27 mouse cellular contexts compared by ENCODE assay signal in the genomic region with DNA sequence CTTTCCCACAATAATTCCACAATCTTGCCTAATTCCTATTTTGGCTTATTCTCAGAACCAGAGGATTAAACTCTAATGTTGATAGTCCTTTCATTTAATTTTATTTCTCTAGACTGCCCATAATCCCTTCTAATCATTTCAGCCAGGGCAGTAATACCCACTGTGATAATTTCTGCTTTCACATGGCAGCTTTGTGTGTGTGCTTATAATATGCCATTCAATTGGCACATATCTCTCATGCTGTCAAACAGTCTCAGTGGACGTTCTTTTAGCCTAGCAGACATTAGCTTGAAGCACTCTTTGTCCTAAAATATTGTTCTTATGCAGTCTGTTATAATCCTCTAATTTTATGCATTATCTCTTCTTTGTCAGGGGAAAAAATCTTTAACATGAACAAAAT.
DNase-seq lines count a peak whose midpoint lies in the region; ATAC-seq lines count a peak whose summit lies in the region.
"Had no signal": no experiment of that assay in that cellular context is flagged by ENCODE, and none has a peak within 500 bp of the region (broad histone marks: within the 10 kb centered on the region; RNA-seq: fewer than 3 reads in every experiment).

No protein-coding gene starts in this region.

- no peak for ATAC-seq in forebrain, embryonic 14.5 days
- ATAC-seq in forebrain, embryonic 12.5 days (ENCODE audit: low FRiP score) = no peak
- ATAC-seq in midbrain, embryonic 14.5 days (ENCODE audit: low FRiP score, low TSS enrichment) = no peak; the same call in 1 of the 2 replicates
- ATAC-seq in midbrain, embryonic 11.5 days (ENCODE audit: low FRiP score) = no peak
- ATAC-seq in midbrain, embryonic 15.5 days (replicated peaks) = peak; percentile 84
- ATAC-seq: Patski had no signal

- no peaks in the 10 kb centered on the region for H3K4me1 ChIP-seq in forebrain, embryonic 14.5 days (ENCODE audit: control insufficient read depth, insufficient read depth, low read length)
- no peaks in the 10 kb centered on the region for H3K4me1 ChIP-seq in forebrain, embryonic 12.5 days
- no peaks in the 10 kb centered on the region for H3K4me1 ChIP-seq in midbrain, embryonic 14.5 days (ENCODE audit: control insufficient read depth, insufficient read depth, low read length)
- no peaks in the 10 kb centered on the region for H3K4me1 ChIP-seq in midbrain, embryonic 11.5 days (ENCODE audit: control insufficient read depth, insufficient read depth, low read length)
- no peaks in the 10 kb centered on the region for H3K4me1 ChIP-seq in midbrain, embryonic 15.5 days
- H3K4me1 ChIP-seq: embryonic facial prominence, embryonic 12.5 days; embryonic facial prominence, embryonic 15.5 days; heart, embryonic 12.5 days; heart, embryonic 15.5 days; hindbrain, embryonic 10.5 days had no signal

- H3K9me3 ChIP-seq in forebrain, embryonic 14.5 days (replicated peaks; ENCODE audit: control insufficient read depth, low read length) = no peaks in the 10 kb centered on the region
- H3K9me3 ChIP-seq in forebrain, embryonic 12.5 days = no peaks in the 10 kb centered on the region
- H3K9me3 ChIP-seq in midbrain, embryonic 14.5 days (ENCODE audit: control insufficient read depth, low read length) = no peaks in the 10 kb centered on the region
- H3K9me3 ChIP-seq in midbrain, embryonic 11.5 days (ENCODE audit: control insufficient read depth, low read length) = no peaks in the 10 kb centered on the region
- H3K9me3 ChIP-seq in midbrain, embryonic 15.5 days = no peaks in the 10 kb centered on the region
- H3K9me3 ChIP-seq: embryonic facial prominence, embryonic 12.5 days; embryonic facial prominence, embryonic 15.5 days; G1E; heart, embryonic 12.5 days; heart, embryonic 15.5 days; hindbrain, embryonic 10.5 days had no signal

- H3K4me2 ChIP-seq in forebrain, embryonic 14.5 days (ENCODE audit: low read length) = no peak overlapping the region
- no peak overlapping the region for H3K4me2 ChIP-seq in forebrain, embryonic 12.5 days
- H3K4me2 ChIP-seq in midbrain, embryonic 14.5 days (ENCODE audit: low read length) = no peak overlapping the region
- H3K4me2 ChIP-seq in midbrain, embryonic 11.5 days = no peak overlapping the region
- no peak overlapping the region for H3K4me2 ChIP-seq in midbrain, embryonic 15.5 days
- H3K4me2 ChIP-seq: embryonic facial prominence, embryonic 12.5 days; embryonic facial prominence, embryonic 15.5 days; heart, embryonic 12.5 days; heart, embryonic 15.5 days; hindbrain, embryonic 14.5 days had no signal

- WGBS in forebrain, embryonic 14.5 days = 10% methylated on average over 1 of the region's 1 CpGs
- 27% methylated on average over 1 of the region's 1 CpGs for WGBS in forebrain, embryonic 12.5 days
- 7% methylated on average over 1 of the region's 1 CpGs for WGBS in midbrain, embryonic 14.5 days
- 41% methylated on average over 1 of the region's 1 CpGs for WGBS in midbrain, embryonic 11.5 days
- WGBS in midbrain, embryonic 15.5 days = 13% methylated on average over 1 of the region's 1 CpGs

- no peak overlapping the region for H3K4me3 ChIP-seq in forebrain, embryonic 14.5 days (ENCODE audit: low read depth, low read length)
- H3K4me3 ChIP-seq in forebrain, embryonic 12.5 days (replicated peaks) = no peak overlapping the region
- no peak overlapping the region for H3K4me3 ChIP-seq in midbrain, embryonic 14.5 days (replicated peaks; ENCODE audit: low read depth, low read length)
- no peak overlapping the region for H3K4me3 ChIP-seq in midbrain, embryonic 11.5 days (ENCODE audit: low read depth, low read length)
- no peak overlapping the region for H3K4me3 ChIP-seq in midbrain, embryonic 15.5 days
- H3K4me3 ChIP-seq: embryonic facial prominence, embryonic 12.5 days; embryonic facial prominence, embryonic 15.5 days; heart, embryonic 12.5 days; heart, embryonic 15.5 days; hindbrain, embryonic 10.5 days had no signal

- H3K36me3 ChIP-seq in forebrain, embryonic 14.5 days (ENCODE audit: control insufficient read depth, insufficient read depth, low read length) = no peaks in the 10 kb centered on the region
- no peaks in the 10 kb centered on the region for H3K36me3 ChIP-seq in forebrain, embryonic 12.5 days (replicated peaks)
- H3K36me3 ChIP-seq in midbrain, embryonic 14.5 days (ENCODE audit: control insufficient read depth, insufficient read depth, low read length) = no peaks in the 10 kb centered on the region
- no peaks in the 10 kb centered on the region for H3K36me3 ChIP-seq in midbrain, embryonic 11.5 days (ENCODE audit: control insufficient read depth, insufficient read depth, low read length)
- H3K36me3 ChIP-seq in midbrain, embryonic 15.5 days (replicated peaks) = no peaks in the 10 kb centered on the region
- H3K36me3 ChIP-seq: embryonic facial prominence, embryonic 12.5 days; embryonic facial prominence, embryonic 15.5 days; G1E; heart, embryonic 12.5 days; heart, embryonic 15.5 days; hindbrain, embryonic 10.5 days had no signal

- H3K27ac ChIP-seq in forebrain, embryonic 14.5 days (ENCODE audit: low read depth, low read length) = no peak overlapping the region
- no peak overlapping the region for H3K27ac ChIP-seq in forebrain, embryonic 12.5 days
- no peak overlapping the region for H3K27ac ChIP-seq in midbrain, embryonic 14.5 days (replicated peaks; ENCODE audit: low read depth, low read length)
- H3K27ac ChIP-seq in midbrain, embryonic 11.5 days (ENCODE audit: low read depth, low read length) = no peak overlapping the region
- no peak overlapping the region for H3K27ac ChIP-seq in midbrain, embryonic 15.5 days
- H3K27ac ChIP-seq: embryonic facial prominence, embryonic 12.5 days; embryonic facial prominence, embryonic 15.5 days; heart, embryonic 15.5 days; hindbrain, embryonic 10.5 days; hindbrain, embryonic 14.5 days had no signal

- no peak overlapping the region for H3K9ac ChIP-seq in forebrain, embryonic 14.5 days (ENCODE audit: low read length)
- no peak overlapping the region for H3K9ac ChIP-seq in forebrain, embryonic 12.5 days
- 0 out of 2 replicates have a peak overlapping the region, but pooled peaks have one; percentile 9 for H3K9ac ChIP-seq in midbrain, embryonic 14.5 days (replicated peaks; ENCODE audit: low read length)
- H3K9ac ChIP-seq in midbrain, embryonic 11.5 days (ENCODE audit: low read length) = no peak overlapping the region
- no peak overlapping the region for H3K9ac ChIP-seq in midbrain, embryonic 15.5 days
- H3K9ac ChIP-seq: embryonic facial prominence, embryonic 12.5 days; embryonic facial prominence, embryonic 15.5 days; heart, embryonic 12.5 days; heart, embryonic 15.5 days; hindbrain, embryonic 14.5 days had no signal

- no peaks in the 10 kb centered on the region for H3K27me3 ChIP-seq in forebrain, embryonic 14.5 days (replicated peaks; ENCODE audit: control insufficient read depth, insufficient read depth, low read length)
- H3K27me3 ChIP-seq in forebrain, embryonic 12.5 days = no peaks in the 10 kb centered on the region
- no peaks in the 10 kb centered on the region for H3K27me3 ChIP-seq in midbrain, embryonic 14.5 days (ENCODE audit: control insufficient read depth, insufficient read depth, low read length)
- no peaks in the 10 kb centered on the region for H3K27me3 ChIP-seq in midbrain, embryonic 11.5 days (ENCODE audit: control insufficient read depth, insufficient read depth, low read length)
- no peaks in the 10 kb centered on the region for H3K27me3 ChIP-seq in midbrain, embryonic 15.5 days (replicated peaks)
- H3K27me3 ChIP-seq: CH12.LX; embryonic facial prominence, embryonic 12.5 days; embryonic facial prominence, embryonic 15.5 days; heart, embryonic 12.5 days; heart, embryonic 15.5 days; Patski had no signal

- peak; percentile 28 for DNase-seq in forebrain, embryonic 14.5 days (ENCODE audit: low spot score)
- peak; percentile 49 for DNase-seq in midbrain, embryonic 14.5 days
- no peak for DNase-seq in midbrain, embryonic 11.5 days (ENCODE audit: low spot score, missing footprints)
- peak; percentile 6 for DNase-seq in retina, postnatal 7 days (ENCODE audit: low read depth, low spot score)
- no peak for DNase-seq in liver
- DNase-seq: adrenal gland, postnatal 10 days; adrenal gland, postnatal 36 days; B cell, adult 2 months; cerebellum, adult 11 months; cerebellum, adult 2 months; cerebellum, adult 9-11 months; cerebellum, postnatal 25 days; gastrocnemius, postnatal 25 days; heart, adult 18-20 months; heart, postnatal 10 days; heart, postnatal 36 days had no signal

Comparison
In these comparisons a context has a peak if more than half of its experiments do, and no peak if none do; other contexts are left out.
1. DNase-seq: peak in forebrain, embryonic 14.5 days (single experiment), midbrain, embryonic 14.5 days (single experiment) and retina, postnatal 7 days (single experiment); none in midbrain, embryonic 11.5 days (single experiment) and liver (single experiment).